Mouse (Mus musculus): ENCODE measurements around the gene Thap3. TPM values are rescaled to one million over a fixed set of nuclear protein-coding genes. Genes with fewer than 3 reads are reported as not detected.
A peak's percentile ranks its signal among the peaks of the same experiment; 100 is the strongest.

Thap3 gene
- polyA plus RNA-seq, 1 experiment from 2014 or later = 45.6 TPM

DNA sequence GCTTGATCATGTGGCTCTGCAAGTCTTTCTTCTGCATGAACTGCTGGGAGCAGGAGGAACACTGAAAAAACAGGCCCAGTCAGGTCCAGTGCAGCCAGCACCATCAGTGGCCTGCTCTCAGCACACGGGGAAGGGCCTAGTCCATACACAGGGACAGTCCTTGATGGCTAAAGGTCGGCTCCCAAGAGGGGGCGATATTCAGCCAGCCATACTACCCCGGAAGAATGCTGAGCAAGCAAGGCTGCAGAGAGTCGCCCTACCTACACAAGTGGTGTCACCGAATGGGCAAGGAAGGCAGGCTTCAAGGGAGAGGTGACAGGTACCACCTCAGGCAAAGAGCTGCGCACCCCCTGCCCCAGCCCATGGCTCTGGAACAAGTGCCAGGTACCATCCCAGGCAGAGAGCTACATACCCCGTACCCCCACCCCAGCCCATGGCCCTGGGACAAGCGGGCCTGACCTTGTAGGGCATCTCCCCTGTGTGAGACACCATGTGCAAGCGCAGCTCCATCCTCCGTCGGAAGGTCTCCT lies 32.8 kb upstream of the Thap3 start:
- Histone ChIP-seq H3K4me1 (peaks cover 20% of the 10 kb centered on the region), H3K36me3 (peaks cover 70% of the 10 kb centered on the region), H3K4me2 (replicated peaks) (no peak overlapping the region), H3K4me3 (no peak overlapping the region), H3K9me3 (no peaks in the 10 kb centered on the region), H3K27ac (no peak overlapping the region), H3K27me3 (no peaks in the 10 kb centered on the region), H3K9ac (no peak overlapping the region)
- WGBS = 74% methylated on average over 12 of the region's 12 CpGs
- ATAC-seq (ENCODE audit: insufficient number of reproducible peaks, insufficient read depth, low FRiP score, low TSS enrichment) = no peak

DNA sequence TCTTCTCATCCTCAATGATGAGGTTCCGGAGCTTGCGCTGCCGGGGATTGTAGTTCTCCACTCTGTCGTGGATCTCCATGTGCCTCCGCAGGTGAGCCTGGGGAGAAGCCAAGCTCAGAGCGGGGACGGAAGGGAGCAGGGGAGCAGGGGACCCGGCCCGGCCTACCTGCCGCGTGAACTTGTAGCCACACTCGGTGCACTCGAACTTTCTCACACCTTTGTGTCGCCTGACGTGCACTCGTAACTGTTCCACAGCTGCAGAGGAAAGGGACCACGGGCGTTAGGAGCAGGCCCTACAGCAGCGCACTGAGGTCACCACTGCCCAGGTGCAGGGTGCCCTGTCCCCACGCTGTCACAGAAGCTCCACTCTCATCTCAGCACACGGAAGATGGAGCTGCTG lies 31.2 kb upstream of the Thap3 start:
- H3K36me3 ChIP-seq = peaks cover 82% of the 10 kb centered on the region
- H3K27ac ChIP-seq = no peak overlapping the region
- H3K9ac ChIP-seq = no peak overlapping the region
- H3K9me3 ChIP-seq = no peaks in the 10 kb centered on the region
- no peak overlapping the region for H3K4me2 ChIP-seq (replicated peaks)
- no peak for ATAC-seq (ENCODE audit: insufficient number of reproducible peaks, insufficient read depth, low FRiP score, low TSS enrichment)
- no peak overlapping the region for H3K4me3 ChIP-seq
- peaks cover 5% of the 10 kb centered on the region for H3K4me1 ChIP-seq
- H3K27me3 ChIP-seq = no peaks in the 10 kb centered on the region
- WGBS = 91% methylated on average over 21 of the region's 21 CpGs

DNA sequence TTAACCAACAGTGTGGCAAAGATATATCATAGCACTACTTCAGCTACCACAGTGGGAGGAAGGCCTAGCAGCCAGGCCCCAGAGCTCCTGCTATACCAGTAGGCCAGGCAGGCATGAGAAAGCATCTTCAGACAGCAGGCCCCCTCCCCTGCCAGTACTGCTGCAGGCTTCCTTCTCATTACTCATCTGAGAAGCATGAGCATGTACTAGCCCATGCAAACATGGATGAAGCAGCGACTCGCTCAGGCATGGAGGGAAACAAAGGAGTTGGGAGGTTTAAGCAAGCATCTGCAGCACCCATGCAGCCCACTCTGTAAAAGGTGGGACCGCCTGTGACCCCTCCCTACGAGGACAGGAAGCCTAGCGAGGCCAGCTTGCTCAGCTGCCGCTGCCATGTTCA lies 30.3 kb upstream of the Thap3 start:
- H3K27ac ChIP-seq = no peak overlapping the region
- peaks cover 81% of the 10 kb centered on the region for H3K36me3 ChIP-seq
- H3K4me3 ChIP-seq = no peak overlapping the region
- no peaks in the 10 kb centered on the region for H3K27me3 ChIP-seq
- ATAC-seq (ENCODE audit: insufficient number of reproducible peaks, insufficient read depth, low FRiP score, low TSS enrichment) = no peak
- H3K4me1 ChIP-seq = no peaks in the 10 kb centered on the region
- no peak overlapping the region for H3K4me2 ChIP-seq (replicated peaks)
- H3K9ac ChIP-seq = no peak overlapping the region
- no peaks in the 10 kb centered on the region for H3K9me3 ChIP-seq
- WGBS = 82% methylated on average over 6 of the region's 6 CpGs

DNA sequence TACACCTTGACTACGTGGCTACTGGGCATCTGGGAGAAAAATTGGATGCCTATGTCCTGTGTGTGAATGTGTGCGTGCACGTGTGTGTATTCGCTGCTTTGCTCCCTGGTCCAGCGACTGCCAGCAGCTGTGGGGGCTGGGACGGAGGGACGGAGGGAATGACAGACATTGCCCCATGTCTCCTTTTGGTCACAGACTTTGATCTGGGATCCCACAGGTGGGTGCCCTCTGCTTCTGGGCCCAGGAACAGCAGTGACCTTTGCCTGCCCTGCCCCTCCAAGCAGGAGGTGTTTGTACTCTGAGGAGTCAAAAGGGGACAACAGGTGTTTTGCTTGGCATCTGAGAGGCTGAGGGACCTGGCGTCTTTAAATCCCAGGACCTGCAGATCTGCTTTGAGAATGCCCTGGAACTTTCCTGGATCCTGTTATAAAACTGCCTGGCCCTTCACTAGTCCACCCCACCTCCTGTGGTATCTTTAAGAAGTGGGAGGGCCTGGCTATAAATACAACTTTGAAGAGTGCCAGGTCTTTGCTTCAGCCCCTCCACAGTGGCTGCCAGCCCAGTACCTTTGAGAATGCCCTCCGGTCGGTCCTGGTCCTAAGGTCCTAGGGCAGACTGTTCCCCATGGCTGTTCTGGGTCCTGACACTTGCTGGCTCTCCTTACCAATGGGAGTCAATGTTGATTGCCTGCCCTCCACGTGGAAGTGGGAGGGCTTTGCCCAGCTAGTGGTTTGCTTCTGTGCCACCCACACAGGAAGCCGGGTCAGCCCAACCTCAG lies 24.4 kb upstream of the Thap3 start:
- no peak overlapping the region for H3K27ac ChIP-seq
- WGBS = 87% methylated on average over 12 of the region's 12 CpGs
- H3K4me3 ChIP-seq = no peak overlapping the region
- H3K9ac ChIP-seq = no peak overlapping the region
- H3K27me3 ChIP-seq = peaks cover 5% of the 10 kb centered on the region; the same call in 1 of the 2 replicates
- H3K9me3 ChIP-seq = no peaks in the 10 kb centered on the region
- H3K4me1 ChIP-seq = peaks cover 22% of the 10 kb centered on the region
- no peak for ATAC-seq (ENCODE audit: insufficient number of reproducible peaks, insufficient read depth, low FRiP score, low TSS enrichment)
- H3K36me3 ChIP-seq = peaks cover 32% of the 10 kb centered on the region
- no peak overlapping the region for H3K4me2 ChIP-seq (replicated peaks)

DNA sequence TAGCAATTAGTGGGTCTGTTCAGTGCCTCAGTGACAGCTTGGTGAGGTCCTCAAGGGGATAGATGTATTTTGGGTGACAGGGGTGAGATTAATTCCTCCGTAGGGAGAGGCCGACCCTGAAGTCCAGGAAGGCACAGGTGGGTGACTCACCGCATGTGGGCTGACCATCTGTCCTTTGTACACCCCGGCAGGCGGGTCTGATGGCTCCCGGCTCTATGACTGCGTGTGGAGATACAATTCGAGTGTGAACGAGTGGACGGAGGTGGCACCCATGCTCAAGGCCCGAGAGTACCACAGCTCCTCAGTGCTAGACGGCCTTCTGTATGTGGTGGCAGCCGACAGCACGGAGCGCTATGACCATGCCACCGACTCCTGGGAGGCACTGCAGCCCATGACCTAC lies 23.3 kb upstream of the Thap3 start:
- H3K4me3 ChIP-seq = no peak overlapping the region
- no peak for ATAC-seq (ENCODE audit: insufficient number of reproducible peaks, insufficient read depth, low FRiP score, low TSS enrichment)

DNA sequence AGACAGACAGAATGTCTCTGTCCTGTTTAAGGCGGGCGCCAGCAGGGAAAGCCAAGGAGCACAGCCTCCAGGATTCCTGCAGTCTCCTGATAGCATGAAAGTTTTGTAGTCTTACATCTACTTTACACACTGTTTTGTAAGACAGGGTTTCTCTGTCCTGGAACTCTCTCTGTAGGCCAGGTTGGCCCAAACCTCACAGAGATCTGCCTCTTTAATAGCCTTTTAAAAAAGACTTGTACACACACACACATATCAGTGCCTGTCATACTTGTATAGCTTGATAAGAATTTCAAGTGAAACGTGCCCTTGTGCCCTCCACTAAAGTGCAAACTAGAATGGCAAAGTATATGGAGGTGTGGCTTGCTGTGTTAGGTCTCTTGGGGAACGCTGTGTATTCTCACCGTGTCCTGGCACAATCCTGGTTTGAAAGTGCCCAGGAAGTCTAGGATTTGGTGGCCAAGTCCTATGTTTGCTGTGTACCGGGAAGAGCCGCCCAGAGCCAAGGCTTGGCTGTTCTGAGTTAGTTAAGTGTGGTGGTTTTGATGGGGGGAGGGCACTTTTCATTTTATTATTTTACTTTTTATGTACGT lies 22.5 kb upstream of the Thap3 start:
- H3K9ac ChIP-seq = peak overlapping the region; percentile 45
- peaks cover 18% of the 10 kb centered on the region for H3K27me3 ChIP-seq
- H3K9me3 ChIP-seq = no peaks in the 10 kb centered on the region
- H3K4me2 ChIP-seq (replicated peaks) = peak overlapping the region; percentile 100
- H3K4me1 ChIP-seq = peaks cover 34% of the 10 kb centered on the region
- WGBS = 72% methylated on average over 8 of the region's 8 CpGs
- peak overlapping the region; percentile 67 for H3K4me3 ChIP-seq
- no peak overlapping the region for H3K27ac ChIP-seq
- peaks cover 29% of the 10 kb centered on the region for H3K36me3 ChIP-seq
- ATAC-seq (ENCODE audit: insufficient number of reproducible peaks, insufficient read depth, low FRiP score, low TSS enrichment) = no peak

More for the DNA sequence above, 23.3 kb upstream of the Thap3 start:
- peaks cover 33% of the 10 kb centered on the region for H3K4me1 ChIP-seq
- H3K9me3 ChIP-seq = no peaks in the 10 kb centered on the region
- no peak overlapping the region for H3K9ac ChIP-seq
- no peak overlapping the region for H3K4me2 ChIP-seq (replicated peaks)
- H3K27me3 ChIP-seq = peaks cover 11% of the 10 kb centered on the region
- WGBS = 90% methylated on average over 16 of the region's 16 CpGs
- no peak overlapping the region for H3K27ac ChIP-seq
- peaks cover 29% of the 10 kb centered on the region for H3K36me3 ChIP-seq

DNA sequence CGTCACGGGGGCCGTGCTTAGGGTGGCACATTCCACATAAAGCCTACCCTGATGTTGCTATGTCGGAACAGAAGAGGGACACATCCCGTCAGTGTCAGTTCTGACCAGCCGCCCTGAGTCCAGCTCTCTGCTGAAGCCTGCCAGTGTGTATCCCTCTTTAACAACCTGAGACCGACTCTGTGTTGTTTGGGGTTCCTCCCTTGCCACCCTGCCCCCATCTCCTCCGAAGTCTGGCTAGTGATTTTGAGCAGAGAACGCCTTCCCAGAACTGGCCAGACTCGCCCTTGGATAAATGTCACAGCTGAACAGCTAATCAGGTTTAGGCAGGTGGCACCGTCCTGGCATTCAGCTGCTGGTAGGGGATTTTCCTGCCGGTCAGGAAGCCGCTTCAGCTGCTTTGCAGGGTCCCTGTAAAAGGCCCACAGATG lies 21.9 kb upstream of the Thap3 start:
- peaks cover 18% of the 10 kb centered on the region for H3K27me3 ChIP-seq
- no peak overlapping the region for H3K27ac ChIP-seq
- ATAC-seq (ENCODE audit: insufficient number of reproducible peaks, insufficient read depth, low FRiP score, low TSS enrichment) = no peak
- peak overlapping the region; percentile 45 for H3K9ac ChIP-seq
- WGBS = 5% methylated on average over 13 of the region's 13 CpGs
- peak overlapping the region; percentile 67 for H3K4me3 ChIP-seq
- H3K36me3 ChIP-seq = peaks cover 24% of the 10 kb centered on the region
- H3K4me1 ChIP-seq = peaks cover 34% of the 10 kb centered on the region
- peak overlapping the region; percentile 100 for H3K4me2 ChIP-seq (replicated peaks)
- no peaks in the 10 kb centered on the region for H3K9me3 ChIP-seq

DNA sequence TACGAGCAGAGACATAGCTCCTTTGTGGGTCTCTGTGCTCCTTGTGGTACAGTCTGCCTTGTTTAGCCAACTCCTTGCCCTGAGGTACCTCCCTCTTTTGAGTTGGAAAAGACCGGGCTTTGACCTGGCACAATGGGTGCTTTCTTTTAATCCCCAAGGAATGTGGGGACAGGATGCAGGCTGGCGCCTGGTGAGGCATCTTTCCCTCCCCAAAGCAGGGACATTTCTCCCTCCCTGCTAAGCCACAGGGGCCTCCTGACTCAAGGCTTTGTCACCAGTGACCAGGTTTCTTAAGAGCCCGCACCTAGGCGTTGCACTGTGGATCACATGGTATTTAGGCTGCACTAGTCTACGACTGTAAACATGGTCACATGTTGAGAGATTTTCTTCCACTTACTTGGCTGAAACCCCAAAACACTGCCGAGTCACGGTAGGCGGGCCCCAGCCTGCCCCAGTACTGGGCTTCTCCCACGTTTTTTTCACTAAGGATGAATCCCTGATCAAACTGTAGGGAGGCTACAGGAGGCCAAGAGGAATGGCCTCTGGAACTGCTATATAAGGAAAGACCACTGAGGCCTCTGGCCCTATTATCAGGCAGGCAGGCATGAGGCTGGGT lies 21.4 kb upstream of the Thap3 start:
- H3K9me3 ChIP-seq = no peaks in the 10 kb centered on the region
- H3K4me1 ChIP-seq = peaks cover 34% of the 10 kb centered on the region
- H3K4me3 ChIP-seq = peak overlapping the region; percentile 67
- H3K9ac ChIP-seq = peak overlapping the region; percentile 59
- WGBS = under 1% methylated on average over 10 of the region's 10 CpGs
- no peak overlapping the region for H3K27ac ChIP-seq
- 0 out of 2 replicates have a peak, but pooled peaks have one; percentile 24 for ATAC-seq (ENCODE audit: insufficient number of reproducible peaks, insufficient read depth, low FRiP score, low TSS enrichment)
- H3K36me3 ChIP-seq = peaks cover 19% of the 10 kb centered on the region; the same call in 1 of the 2 replicates
- H3K4me2 ChIP-seq (replicated peaks) = peak overlapping the region; percentile 100
- H3K27me3 ChIP-seq = peaks cover 18% of the 10 kb centered on the region

DNA sequence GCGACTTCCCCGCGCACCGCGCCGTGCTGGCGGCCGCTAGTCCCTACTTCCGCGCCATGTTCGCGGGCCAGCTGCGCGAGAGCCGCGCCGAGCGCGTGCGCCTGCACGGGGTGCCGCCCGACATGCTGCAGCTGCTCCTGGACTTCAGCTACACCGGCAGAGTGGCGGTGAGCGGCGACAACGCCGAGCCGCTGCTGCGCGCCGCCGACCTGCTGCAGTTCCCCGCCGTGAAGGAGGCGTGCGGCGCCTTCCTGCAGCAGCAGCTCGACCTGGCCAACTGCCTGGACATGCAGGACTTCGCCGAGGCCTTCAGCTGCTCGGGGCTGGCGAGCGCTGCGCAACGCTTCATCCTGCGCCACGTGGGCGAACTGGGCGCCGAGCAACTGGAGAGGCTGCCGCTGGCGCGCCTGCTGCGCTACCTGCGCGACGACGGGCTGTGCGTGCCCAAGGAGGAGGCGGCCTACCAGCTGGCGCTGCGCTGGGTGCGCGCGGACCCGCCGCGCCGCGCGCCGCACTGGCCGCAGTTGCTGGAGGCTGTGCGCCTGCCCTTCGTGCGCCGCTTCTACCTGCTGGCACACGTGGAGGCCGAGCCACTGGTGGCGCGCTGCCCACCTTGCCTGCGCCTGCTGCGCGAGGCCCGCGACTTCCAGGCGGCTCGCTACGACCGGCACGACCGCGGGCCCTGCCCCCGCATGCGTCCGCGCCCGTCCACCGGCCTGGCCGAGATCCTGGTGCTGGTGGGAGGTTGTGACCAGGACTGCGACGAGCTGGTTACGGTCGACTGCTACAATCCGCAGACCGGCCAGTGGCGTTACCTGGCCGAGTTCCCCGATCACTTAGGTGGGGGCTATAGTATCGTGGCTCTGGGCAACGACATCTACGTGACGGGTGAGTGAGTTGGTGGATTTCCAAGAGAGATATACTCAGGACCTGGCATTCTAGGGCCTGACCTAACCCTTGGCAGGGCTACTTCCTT lies 20.6 kb upstream of the Thap3 start:
- WGBS = under 1% methylated on average over 106 of the region's 115 CpGs
- peak; percentile 59 for ATAC-seq (ENCODE audit: insufficient number of reproducible peaks, insufficient read depth, low FRiP score, low TSS enrichment)

DNA sequence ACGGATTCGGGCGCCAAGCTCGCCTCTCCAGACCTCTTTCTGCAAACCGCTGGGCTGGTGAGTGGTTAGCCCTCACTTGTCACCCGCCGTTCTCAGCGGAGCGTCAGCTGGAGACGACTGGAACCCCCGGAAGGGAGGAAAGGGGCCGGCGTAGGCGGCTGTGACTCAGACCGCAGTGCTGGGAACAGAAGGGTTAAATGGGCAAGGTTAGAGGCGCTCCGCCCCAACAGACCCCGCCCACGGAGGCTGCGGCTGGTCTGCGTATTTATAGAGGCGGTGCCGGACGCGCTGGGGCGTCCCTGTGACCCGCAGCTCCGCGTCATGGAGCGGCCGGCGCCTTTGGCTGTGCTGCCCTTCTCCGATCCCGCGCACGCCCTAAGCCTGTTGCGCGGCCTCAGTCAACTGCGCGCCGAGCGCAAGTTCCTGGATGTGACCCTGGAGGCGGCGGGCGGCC lies 19.9 kb upstream of the Thap3 start, which contains the start of gene Klhl21:
Gene Klhl21, plus strand, starts transcription at position 182 of the 454 bp plus-strand sequence.
- Histone ChIP-seq H3K4me3 (peak within 1 kb of the TSS; percentile 67), H3K9me3 (no peaks in the 10 kb centered on the region), H3K27me3 (peaks cover 18% of the 10 kb centered on the region), H3K36me3 (peaks cover 4% of the 10 kb centered on the region; the same call in 1 of the 2 replicates), H3K4me2 (replicated peaks) (peak within 1 kb of the TSS; percentile 100), H3K27ac (peak within 1 kb of the TSS; percentile 84), H3K4me1 (peaks cover 34% of the 10 kb centered on the region), H3K9ac (peak within 1 kb of the TSS; percentile 59)
- under 1% methylated on average over 44 of the region's 45 CpGs for WGBS
- ATAC-seq (ENCODE audit: insufficient number of reproducible peaks, insufficient read depth, low FRiP score, low TSS enrichment) = peak; percentile 84

More for the DNA sequence above, 20.6 kb upstream of the Thap3 start:
- H3K27me3 ChIP-seq = peaks cover 18% of the 10 kb centered on the region
- peak overlapping the region; percentile 100 for H3K4me2 ChIP-seq (replicated peaks)
- H3K4me1 ChIP-seq = peaks cover 34% of the 10 kb centered on the region
- H3K9me3 ChIP-seq = no peaks in the 10 kb centered on the region
- H3K4me3 ChIP-seq = peak overlapping the region; percentile 67
- H3K9ac ChIP-seq = peak overlapping the region; percentile 59
- peak overlapping the region; percentile 84 for H3K27ac ChIP-seq
- H3K36me3 ChIP-seq = peaks cover 11% of the 10 kb centered on the region; the same call in 1 of the 2 replicates
